Mouse (Mus musculus) forebrain, embryonic 12.5 days (tissue): ENCODE measurements around the gene Tmtc2. TPM values are rescaled to one million over a fixed set of nuclear protein-coding genes. Genes with fewer than 3 reads are reported as not detected.
A peak's percentile ranks its signal among the peaks of the same experiment; 100 is the strongest.

Source experiments
- ATAC-seq: fragments of 200-750 bp; cut with Nextera tagmentation; 2 replicates; pipeline ENCODE4 v1.8.0; 2017; ENCODE audit warnings: moderate TSS enrichment; ENCODE audit not compliant: low FRiP score
- H3K27ac ChIP-seq: fragments of 300-500 bp; sonication (generic); 2 replicates; pipeline ENCODE4 v1.5.1; 2016; ENCODE audit warnings: mild to moderate bottlenecking
- H3K27me3 ChIP-seq: fragments of 300-500 bp; sonication (generic); 2 replicates; pipeline ENCODE4 v1.6.1; 2016; ENCODE audit warnings: mild to moderate bottlenecking
- H3K36me3 ChIP-seq: fragments of 300-500 bp; sonication (generic); replicated peaks from 2 replicates; pipeline ENCODE4 v1.6.1; 2016; ENCODE audit warnings: mild to moderate bottlenecking
- H3K4me1 ChIP-seq: fragments of 300-500 bp; sonication (generic); 2 replicates; pipeline ENCODE4 v1.6.1; 2016
- H3K4me2 ChIP-seq: fragments of 300-500 bp; sonication (generic); 2 replicates; pipeline ENCODE4 v1.6.1; 2016; ENCODE audit warnings: mild to moderate bottlenecking, moderate library complexity
- H3K4me3 ChIP-seq: fragments of 300-500 bp; sonication (generic); replicated peaks from 2 replicates; pipeline ENCODE4 v1.5.1; 2016; ENCODE audit warnings: mild to moderate bottlenecking
- H3K9ac ChIP-seq: fragments of 300-500 bp; sonication (generic); 2 replicates; pipeline ENCODE4 v1.6.1; 2016; ENCODE audit warnings: mild to moderate bottlenecking
- H3K9me3 ChIP-seq: fragments of 300-500 bp; sonication (generic); 2 replicates; pipeline ENCODE4 v1.6.1; 2016
- WGBS: fragments of 180-500 bp; shearing (Covaris S2); methylation state at CpG from one replicate; pipeline ENCODE4 v1.1.7; 2016; 5-methylcytosine and 5-hydroxymethylcytosine counted together
- polyA plus RNA-seq: library from polyadenylated mRNA; unstranded; fragments of >200 nt; fragmentation: Nextera tagmentation; extraction: Ambion mirVana; gene quantifications from 2 replicates; pipeline ENCODE4 v1.2.1, GENCODE M21; 2016

The Tmtc2 gene
- polyA plus RNA-seq, 1 experiment from 2014 or later = 9.6 TPM

DNA sequence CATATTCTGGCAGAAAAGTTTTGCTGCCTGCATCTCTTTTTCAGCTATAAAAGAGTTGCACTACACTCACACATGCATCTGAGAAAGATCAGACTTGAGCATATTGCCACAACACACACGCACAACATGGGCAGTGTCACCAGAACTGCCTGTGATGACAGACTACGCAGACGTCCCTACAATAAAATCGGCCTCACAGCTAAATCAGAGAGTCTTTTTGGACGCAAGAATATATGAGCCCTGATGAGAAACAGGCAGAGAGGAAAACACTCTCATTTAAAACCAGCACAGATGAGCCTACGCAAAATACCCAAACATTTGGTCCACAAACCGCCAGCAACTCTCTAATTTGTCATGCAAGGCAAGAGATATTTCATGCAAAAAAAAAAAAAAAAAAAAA lies 146.6 kb downstream of the Tmtc2 start:
- WGBS = 85% methylated on average over 7 of the region's 7 CpGs
- Histone ChIP-seq H3K4me3 (no peak overlapping the region), H3K9me3 (no peaks in the 10 kb centered on the region), H3K9ac (no peak overlapping the region), H3K36me3 (no peaks in the 10 kb centered on the region), H3K4me2 (no peak overlapping the region), H3K27me3 (peaks cover 32% of the 10 kb centered on the region), H3K27ac (no peak overlapping the region), H3K4me1 (0 out of 2 replicates have a peak, but pooled peaks cover 2% of the 10 kb centered on the region)
- no peak for ATAC-seq

DNA sequence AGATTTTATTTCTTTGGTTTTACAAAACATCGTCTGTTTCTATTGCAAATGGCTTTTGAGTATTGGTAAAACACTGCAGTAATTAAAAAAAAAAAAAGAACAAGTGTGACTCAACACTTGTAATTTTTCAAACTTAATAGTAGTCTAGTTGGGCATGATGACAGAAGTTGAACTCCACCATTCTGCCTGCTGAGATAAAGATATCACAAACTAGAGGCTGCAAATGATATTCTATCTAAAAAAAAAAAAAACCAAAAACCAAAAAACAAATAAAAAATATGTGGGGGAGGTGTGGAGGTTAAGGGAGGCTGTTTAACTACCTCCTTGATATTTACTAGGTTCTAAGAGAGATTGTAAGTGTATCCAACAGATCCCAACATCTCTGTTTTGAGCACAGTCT lies 149.2 kb downstream of the Tmtc2 start:
- no peaks in the 10 kb centered on the region for H3K9me3 ChIP-seq
- 97% methylated on average over 1 of the region's 1 CpGs for WGBS

DNA sequence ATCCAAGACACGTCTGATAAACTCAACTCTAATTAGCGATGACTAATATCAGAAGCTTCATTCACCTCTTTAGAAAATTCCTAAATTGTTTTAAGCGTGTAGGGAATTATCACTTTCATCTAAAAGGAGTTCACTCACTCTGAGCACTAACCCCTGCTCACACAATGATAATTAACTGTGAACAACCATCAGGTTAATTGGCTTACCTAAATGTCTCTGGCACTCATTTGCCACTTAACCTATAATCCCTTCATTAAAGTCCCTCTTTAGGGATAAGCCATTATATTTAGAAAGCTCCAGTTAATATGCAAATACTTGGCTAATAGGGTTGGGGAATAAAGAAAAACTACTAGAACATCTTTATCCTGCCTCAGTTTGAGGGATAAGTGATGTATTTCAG lies 151.1 kb downstream of the Tmtc2 start:
- Histone ChIP-seq H3K4me2 (no peak overlapping the region), H3K9me3 (no peaks in the 10 kb centered on the region), H3K4me1 (0 out of 2 replicates have a peak, but pooled peaks cover 2% of the 10 kb centered on the region), H3K36me3 (no peaks in the 10 kb centered on the region), H3K9ac (no peak overlapping the region), H3K27ac (no peak overlapping the region), H3K27me3 (peaks cover 57% of the 10 kb centered on the region), H3K4me3 (no peak overlapping the region)
- WGBS = 18% methylated on average over 3 of the region's 3 CpGs
- ATAC-seq = peak; percentile 84; the same call in 1 of the 2 replicates

More for the DNA sequence above, 149.2 kb downstream of the Tmtc2 start:
- Histone ChIP-seq H3K4me3 (no peak overlapping the region), H3K27me3 (peaks cover 48% of the 10 kb centered on the region), H3K4me2 (no peak overlapping the region), H3K27ac (no peak overlapping the region), H3K4me1 (0 out of 2 replicates have a peak, but pooled peaks cover 2% of the 10 kb centered on the region), H3K36me3 (no peaks in the 10 kb centered on the region), H3K9ac (no peak overlapping the region)
- ATAC-seq = no peak

DNA sequence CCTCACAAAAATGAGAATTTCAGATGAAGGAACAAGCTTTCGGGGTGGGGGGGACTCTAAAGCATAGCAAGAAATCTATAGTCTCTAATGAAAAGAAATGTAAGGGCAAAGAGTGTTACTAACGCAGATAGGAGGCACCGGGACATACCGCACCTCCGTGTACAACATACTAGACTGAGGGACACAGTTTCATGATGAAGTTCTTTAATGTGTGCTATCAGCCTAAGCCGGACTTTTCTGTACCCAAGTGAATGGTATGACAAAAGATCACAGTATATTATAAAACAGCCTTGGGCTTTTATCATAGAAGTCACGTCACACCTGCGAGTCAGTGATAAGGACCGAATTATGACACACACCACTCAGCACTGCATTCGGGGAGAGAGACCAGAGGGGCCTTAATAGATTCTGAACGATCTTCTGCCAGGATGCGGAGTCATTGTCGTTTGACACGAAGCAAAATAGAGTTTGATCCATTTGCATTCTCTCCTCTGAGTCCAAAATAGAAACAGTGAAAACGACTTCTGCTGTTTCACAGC lies 156.3 kb downstream of the Tmtc2 start:
- Histone ChIP-seq H3K9me3 (no peaks in the 10 kb centered on the region), H3K36me3 (0 out of 2 replicates have a peak, but pooled peaks cover 6% of the 10 kb centered on the region), H3K9ac (no peak overlapping the region), H3K4me3 (no peak overlapping the region), H3K27me3 (peaks cover 46% of the 10 kb centered on the region), H3K4me1 (no peaks in the 10 kb centered on the region), H3K27ac (no peak overlapping the region), H3K4me2 (no peak overlapping the region)
- 86% methylated on average over 15 of the region's 15 CpGs for WGBS
- no peak for ATAC-seq

DNA sequence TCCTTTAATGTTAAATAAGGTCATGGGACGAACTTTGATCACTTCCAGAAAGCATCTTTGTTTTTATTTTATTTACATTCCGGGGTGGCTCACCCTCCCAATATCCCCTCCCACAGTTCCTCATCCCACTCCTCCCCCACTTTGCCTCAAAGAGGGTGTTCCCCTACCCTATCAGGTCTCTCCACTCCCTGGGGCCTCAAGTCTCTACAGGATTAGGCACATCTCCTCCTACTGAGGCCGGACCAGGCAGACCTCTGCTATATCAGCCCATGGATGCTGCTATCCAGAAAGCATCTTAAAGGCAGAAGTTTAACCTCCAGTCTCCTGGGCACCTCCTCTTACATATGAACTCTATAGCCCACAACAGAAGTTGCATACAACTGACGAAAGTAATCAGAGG lies 157.7 kb downstream of the Tmtc2 start:
- Histone ChIP-seq H3K27me3 (peaks cover 43% of the 10 kb centered on the region), H3K4me2 (no peak overlapping the region), H3K9me3 (no peaks in the 10 kb centered on the region), H3K36me3 (0 out of 2 replicates have a peak, but pooled peaks cover 6% of the 10 kb centered on the region), H3K27ac (no peak overlapping the region), H3K4me3 (no peak overlapping the region), H3K4me1 (no peaks in the 10 kb centered on the region), H3K9ac (no peak overlapping the region)
- ATAC-seq = no peak
- WGBS = 86% methylated on average over 4 of the region's 4 CpGs

DNA sequence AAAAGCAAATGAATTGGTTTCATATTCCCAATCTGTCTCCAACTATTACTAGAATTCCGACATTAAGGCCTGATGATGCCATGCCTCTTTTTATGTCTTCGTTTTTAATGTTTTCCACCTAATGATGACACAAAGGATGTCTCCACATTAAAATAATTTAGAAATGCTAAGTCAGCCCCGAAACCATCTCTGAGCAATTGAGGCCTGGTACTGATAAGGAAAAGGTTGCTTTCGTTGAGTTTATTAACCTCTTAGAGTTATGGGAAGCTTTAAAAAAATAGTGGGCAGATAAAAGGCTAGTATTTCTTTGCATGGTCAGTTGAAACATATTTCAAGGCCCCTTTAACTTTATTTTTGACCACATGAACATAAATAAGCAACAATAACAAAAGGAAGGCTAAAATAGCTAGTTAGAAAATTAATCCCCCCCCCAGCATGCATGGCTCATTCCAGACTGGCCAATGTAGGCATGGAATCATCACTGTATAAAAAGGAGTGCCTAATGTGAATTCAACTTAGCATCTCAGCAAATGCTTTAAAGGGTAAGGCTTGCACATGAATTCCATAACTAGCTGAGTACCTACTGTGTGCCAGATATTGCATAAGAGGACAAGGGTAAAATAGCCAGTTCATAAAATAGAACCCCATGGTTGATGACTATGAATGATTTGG lies 168.3 kb downstream of the Tmtc2 start:
- H3K27me3 ChIP-seq = no peaks in the 10 kb centered on the region
- no peak overlapping the region for H3K4me2 ChIP-seq
- ATAC-seq = no peak

DNA sequence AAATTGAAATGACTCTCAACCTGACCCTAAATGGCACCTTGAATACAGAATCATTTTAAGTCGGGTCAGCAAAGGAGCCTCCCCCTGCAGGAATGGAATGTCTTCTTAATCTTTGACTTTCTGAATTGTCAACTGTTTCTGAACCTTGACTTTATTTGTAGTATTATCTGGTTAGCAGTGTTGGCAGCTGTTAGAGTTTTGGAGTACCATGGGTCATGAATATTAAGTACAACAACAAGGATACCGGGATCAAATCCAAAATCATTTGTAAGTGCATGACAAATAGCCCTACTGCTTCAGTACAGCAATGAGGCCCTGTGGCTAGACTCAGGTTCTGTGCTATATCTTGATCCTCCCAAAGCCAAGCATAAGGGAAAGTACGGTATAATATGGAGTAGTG lies 170.3 kb downstream of the Tmtc2 start:
- H3K9ac ChIP-seq = no peak overlapping the region
- H3K4me3 ChIP-seq = no peak overlapping the region
- whole genome bisulfite sequencing = 84% methylated on average over 3 of the region's 3 CpGs
- H3K4me2 ChIP-seq = no peak overlapping the region
- no peaks in the 10 kb centered on the region for H3K27me3 ChIP-seq
- no peak overlapping the region for H3K27ac ChIP-seq
- no peaks in the 10 kb centered on the region for H3K9me3 ChIP-seq
- H3K36me3 ChIP-seq = no peaks in the 10 kb centered on the region
- peaks cover 9% of the 10 kb centered on the region for H3K4me1 ChIP-seq
- no peak for ATAC-seq

More for the DNA sequence above, 168.3 kb downstream of the Tmtc2 start:
- H3K4me1 ChIP-seq = peaks cover 9% of the 10 kb centered on the region
- H3K9me3 ChIP-seq = no peaks in the 10 kb centered on the region
- H3K36me3 ChIP-seq = no peaks in the 10 kb centered on the region
- WGBS = 93% methylated on average over 4 of the region's 4 CpGs
- H3K9ac ChIP-seq = no peak overlapping the region
- no peak overlapping the region for H3K4me3 ChIP-seq
- H3K27ac ChIP-seq = no peak overlapping the region

DNA sequence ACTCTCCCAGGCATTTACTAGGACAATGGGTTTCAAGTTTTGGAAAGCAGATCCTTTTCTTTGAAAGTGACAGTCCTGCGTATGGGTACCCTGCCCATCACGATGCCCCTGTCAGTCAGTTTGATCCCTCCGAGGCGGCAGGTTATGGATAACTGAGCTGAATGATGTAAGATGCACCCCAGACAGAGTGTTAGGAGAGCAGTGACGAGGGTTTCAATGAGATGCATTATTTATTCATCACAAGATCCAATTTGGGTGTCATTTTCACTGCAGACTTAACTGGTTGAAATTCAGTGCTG lies 171.8 kb downstream of the Tmtc2 start:
- no peak overlapping the region for H3K9ac ChIP-seq
- 0 out of 2 replicates have a peak, but pooled peaks have one; percentile 53 for ATAC-seq

DNA sequence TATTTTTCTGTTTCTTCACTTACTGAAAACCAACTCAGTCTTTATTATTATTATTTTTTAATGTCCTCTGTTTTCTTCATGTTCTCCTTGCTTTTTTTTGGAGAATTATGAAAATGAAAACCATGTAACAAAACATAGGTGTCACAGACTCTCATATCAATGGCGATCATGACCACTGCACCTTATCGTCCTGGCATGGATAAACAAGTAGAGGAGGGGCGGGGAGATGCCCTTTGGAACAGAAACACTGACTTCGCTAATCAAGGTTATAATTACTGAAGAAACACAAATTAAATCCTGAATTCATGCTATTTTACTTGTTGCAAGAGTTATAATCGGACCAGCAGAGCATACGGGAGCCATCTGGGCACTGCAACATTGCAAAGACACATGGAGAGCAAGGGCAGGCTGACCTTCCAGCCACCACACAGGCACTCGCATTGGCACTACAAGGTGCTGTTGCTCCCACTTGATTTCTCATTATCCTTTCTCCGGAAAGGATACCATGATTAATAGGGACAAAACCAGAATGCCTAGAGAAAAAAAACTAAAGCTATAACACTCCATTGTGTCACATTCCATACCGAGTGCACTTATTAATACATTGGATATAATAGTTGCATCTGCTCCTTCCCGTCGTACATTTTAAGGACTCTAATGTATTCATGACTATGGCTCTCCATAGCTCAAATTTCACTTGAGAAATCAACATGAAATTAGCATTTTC lies 172.3 kb downstream of the Tmtc2 start:
- no peak overlapping the region for H3K9ac ChIP-seq
- no peak overlapping the region for H3K4me3 ChIP-seq
- no peak overlapping the region for H3K27ac ChIP-seq
- no peaks in the 10 kb centered on the region for H3K36me3 ChIP-seq
- no peaks in the 10 kb centered on the region for H3K9me3 ChIP-seq
- 63% methylated on average over 11 of the region's 11 CpGs for WGBS
- H3K4me1 ChIP-seq = peaks cover 9% of the 10 kb centered on the region
- H3K27me3 ChIP-seq = no peaks in the 10 kb centered on the region
- peak overlapping the region; percentile 30 for H3K4me2 ChIP-seq
- peak; percentile 36; the same call in 1 of the 2 replicates for ATAC-seq

More for the DNA sequence above, 171.8 kb downstream of the Tmtc2 start:
- peaks cover 9% of the 10 kb centered on the region for H3K4me1 ChIP-seq
- H3K27ac ChIP-seq = no peak overlapping the region
- 40% methylated on average over 5 of the region's 5 CpGs for WGBS
- no peaks in the 10 kb centered on the region for H3K36me3 ChIP-seq
- H3K4me2 ChIP-seq = peak overlapping the region; percentile 30
- no peak overlapping the region for H3K4me3 ChIP-seq
- no peaks in the 10 kb centered on the region for H3K9me3 ChIP-seq
- no peaks in the 10 kb centered on the region for H3K27me3 ChIP-seq

DNA sequence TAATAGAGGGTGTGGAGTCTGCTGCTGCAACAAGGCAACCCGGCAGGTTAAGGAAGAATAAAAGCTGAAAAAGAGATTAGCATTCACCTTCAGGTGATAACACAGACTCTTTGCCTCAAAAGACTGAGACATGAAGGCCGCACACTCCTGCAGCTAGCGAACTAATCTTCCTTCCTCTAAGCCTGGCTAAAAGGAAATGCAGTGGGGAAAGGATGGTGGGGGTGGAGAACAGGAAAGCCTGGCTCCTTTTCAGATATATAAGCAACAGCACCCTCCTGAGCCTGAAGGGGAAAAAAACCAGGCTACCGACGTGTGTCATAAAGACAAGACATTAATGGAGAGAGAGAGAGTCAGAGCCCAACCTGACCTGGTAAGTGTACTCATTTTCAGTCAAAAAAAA lies 174.9 kb downstream of the Tmtc2 start:
- H3K4me2 ChIP-seq = no peak overlapping the region
- H3K27me3 ChIP-seq = no peaks in the 10 kb centered on the region
- peaks cover 9% of the 10 kb centered on the region for H3K4me1 ChIP-seq
- H3K36me3 ChIP-seq = no peaks in the 10 kb centered on the region
- 53% methylated on average over 5 of the region's 5 CpGs for WGBS
- no peak for ATAC-seq
- H3K9ac ChIP-seq = no peak overlapping the region
- 0 out of 2 replicates have a peak, but pooled peaks cover 3% of the 10 kb centered on the region for H3K9me3 ChIP-seq
- no peak overlapping the region for H3K27ac ChIP-seq
- H3K4me3 ChIP-seq = no peak overlapping the region

DNA sequence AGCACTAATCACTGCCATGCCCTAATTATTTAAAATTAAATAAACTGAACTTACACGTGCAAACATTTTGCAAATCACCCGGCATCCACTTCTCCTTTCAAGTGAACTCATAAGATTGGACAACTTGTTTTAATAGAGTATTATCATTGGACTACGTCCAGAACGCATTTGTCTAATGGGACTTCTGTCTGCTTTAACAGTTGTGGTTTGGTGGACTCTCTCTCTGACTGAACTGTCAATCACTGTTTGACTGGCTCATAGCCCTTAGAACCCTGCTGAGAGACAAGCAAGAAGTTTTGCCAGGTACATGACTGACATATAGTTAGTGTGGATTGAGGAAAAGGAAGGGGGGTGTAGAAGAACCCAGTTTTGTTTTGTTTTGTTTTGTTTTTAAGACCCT lies 190.2 kb downstream of the Tmtc2 start:
- Histone ChIP-seq H3K27me3 (peaks cover 27% of the 10 kb centered on the region), H3K36me3 (no peaks in the 10 kb centered on the region), H3K4me3 (no peak overlapping the region), H3K9me3 (no peaks in the 10 kb centered on the region), H3K27ac (no peak overlapping the region), H3K9ac (no peak overlapping the region), H3K4me2 (no peak overlapping the region), H3K4me1 (peaks cover 21% of the 10 kb centered on the region)
- WGBS = 31% methylated on average over 4 of the region's 4 CpGs
- ATAC-seq = no peak

DNA sequence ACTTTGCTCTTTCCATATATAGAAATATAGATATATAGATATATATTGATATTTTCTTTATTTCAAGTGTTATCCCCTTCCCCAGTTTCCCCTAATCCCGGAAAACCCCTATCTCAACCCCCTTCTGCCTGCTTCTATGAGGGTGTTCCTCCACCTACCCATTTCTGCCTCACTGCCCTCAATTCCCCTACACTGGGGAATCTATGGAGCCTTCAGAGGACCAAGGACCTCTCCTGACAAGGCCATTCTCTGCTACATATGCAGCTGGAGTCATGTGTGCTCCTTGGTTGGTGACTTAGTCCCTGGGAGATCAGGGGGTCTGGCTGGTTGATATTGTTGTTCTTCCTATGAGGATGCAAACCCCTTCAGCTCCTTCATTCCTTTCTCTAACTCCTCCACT lies 192.5 kb downstream of the Tmtc2 start:
- Histone ChIP-seq H3K4me3 (no peak overlapping the region), H3K4me2 (no peak overlapping the region), H3K9me3 (no peaks in the 10 kb centered on the region), H3K27me3 (peaks cover 29% of the 10 kb centered on the region), H3K9ac (no peak overlapping the region), H3K27ac (no peak overlapping the region), H3K4me1 (peaks cover 21% of the 10 kb centered on the region), H3K36me3 (no peaks in the 10 kb centered on the region)
- WGBS = 43% methylated on average over 1 of the region's 1 CpGs
- ATAC-seq = no peak
